Mouse (Mus musculus): Measurements from ENCODE around the gene Man1c1.

Gene Man1c1

DNA sequence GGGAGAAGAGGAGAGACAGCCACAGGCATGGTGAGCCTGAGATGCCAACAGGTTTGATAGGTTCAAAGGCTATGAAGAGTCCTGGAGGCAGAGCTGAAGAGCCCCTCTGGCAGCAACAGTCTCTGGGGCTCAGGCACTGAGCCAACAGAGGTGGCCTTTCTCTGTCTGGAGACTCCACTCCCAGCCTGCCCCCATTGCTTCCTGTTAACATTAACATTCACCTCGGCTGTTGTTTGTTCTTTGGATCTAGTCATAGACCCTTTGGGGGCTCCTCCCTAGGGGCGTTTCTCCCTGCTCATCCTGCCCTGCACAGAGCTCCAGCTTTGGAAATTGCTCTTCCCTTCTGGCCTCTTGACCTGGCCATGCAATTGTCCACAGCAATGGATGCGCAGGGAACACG, 20.9 kb upstream of the Man1c1 start:
- DNase-seq (ENCODE audit: low spot score in 2 of 2), result no peak

DNA sequence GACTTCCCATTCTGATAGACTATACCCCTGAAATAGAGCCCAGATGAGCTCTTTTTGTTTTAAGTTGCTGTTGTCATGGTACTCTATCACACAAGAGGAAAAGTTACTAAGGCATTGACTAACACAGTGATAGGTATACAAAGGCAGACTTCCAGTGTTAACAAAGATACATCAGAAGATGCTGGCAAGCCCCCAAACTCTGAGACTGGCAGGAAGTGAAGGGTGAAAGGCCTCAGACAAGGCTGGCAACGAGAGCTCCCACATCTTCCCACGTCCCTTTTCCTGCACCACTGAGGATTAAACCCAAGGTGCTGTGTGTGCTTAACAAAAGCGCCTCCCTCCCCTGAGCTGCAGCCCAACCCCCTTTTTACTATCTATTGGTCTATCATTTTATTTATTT, 19.2 kb upstream of the Man1c1 start:
- no peak for DNase-seq (ENCODE audit: low spot score in 2 of 2)

DNA sequence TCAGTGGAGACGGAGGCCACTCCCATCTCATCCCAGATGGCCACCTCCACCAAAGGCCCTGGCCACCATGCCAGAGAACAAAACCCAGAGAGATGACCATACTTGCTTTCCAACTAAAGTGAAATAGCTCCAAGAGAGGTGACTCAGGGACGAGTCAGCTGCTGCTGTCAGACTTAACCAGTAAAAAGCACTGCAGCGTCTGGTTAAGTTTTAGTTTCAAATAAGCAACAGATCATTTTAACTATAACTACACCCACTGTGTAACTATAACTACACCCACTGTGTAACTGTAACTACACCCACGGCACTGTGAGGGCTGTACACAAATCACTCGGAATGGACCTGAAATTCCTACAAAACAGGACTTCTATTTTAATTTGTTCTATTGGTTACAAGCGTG, 17.0 kb upstream of the Man1c1 start:
- no peak for DNase-seq (ENCODE audit: low spot score in 2 of 2)

DNA sequence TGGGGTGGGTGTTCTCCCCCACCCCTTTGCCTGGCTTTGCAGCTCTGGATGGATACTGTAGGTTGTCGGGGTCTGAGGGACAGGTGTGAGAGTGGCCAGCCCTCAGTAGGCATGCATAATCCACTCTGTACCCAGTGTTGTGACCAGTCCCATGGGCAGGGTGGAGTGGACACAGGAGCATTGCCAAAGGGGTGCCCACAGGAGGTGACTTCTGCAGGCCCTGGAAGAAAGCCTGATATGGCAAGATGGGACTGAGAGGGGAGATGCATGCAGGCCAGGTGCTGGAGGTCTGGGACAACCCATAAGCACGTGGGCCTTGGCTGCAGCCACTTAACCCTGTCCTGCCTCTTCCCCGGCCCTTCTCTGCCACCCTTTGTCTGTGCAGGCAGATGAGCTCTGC, 16.3 kb upstream of the Man1c1 start:
- no peak for DNase-seq (ENCODE audit: low spot score in 2 of 2)

DNA sequence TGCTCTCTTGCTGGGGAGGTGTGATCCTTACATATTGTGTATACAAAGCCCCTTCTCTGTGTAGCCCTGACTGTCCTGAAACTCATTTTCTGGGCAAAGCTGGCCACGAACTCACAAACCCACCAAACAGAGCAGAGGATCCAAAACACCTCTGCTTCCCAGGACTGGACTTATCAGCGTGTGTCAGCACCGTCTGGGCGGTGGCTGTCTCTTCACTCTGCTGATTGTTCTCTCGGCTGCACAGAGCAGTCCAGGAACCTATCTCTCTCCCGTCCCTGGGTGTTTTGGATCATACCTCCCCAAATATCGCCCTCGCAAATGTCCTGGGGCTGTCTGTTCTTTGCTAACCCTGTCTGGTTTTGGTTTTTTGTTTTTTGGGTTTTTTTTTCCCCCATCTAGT, 15.4 kb upstream of the Man1c1 start:
- DNase-seq (ENCODE audit: low spot score in 2 of 2), result no peak

DNA sequence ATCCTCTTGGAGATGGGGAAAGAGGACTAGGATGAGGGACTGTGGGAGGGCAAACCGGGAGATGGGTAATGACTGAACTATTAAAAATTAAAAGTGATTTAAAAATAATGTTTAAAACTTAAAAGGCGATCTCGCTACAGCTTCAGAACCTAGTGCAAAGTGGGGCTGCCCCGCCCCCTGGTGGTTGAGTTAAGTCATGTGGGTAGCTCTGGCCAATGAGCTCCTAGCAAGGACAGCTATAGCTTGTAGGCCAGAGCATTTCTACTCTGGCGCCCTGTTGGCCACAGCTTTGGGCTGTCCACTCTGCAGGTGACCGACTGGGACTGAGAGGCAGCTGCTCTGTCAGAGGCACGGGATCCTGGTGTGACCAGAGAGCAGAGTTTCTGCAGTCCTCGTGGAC, 9.8 kb upstream of the Man1c1 start:
- peak; percentile 56 to 77 for DNase-seq (ENCODE audit: low spot score in 2 of 2)

DNA sequence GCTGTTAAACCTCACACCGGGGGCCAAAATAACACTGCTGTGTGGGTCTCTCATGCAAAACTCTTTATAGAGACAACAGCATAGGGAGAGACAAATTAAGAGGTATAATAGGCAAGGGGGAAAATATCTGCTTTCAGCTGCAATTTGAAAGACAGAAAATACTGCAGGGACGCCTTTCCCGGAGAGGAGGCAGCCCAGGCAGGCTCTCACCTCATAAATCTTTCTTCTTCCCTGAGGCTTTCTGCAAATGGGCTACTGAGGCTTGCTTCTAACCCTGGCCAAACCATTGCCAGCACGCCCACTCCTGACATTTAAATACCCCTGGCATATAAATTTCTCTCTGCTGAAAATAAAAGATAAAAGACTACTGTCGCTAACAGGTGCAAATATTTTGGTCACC, 1.2 kb upstream of the Man1c1 start:
- DNase-seq (ENCODE audit: low spot score in 2 of 2), result no peak

DNA sequence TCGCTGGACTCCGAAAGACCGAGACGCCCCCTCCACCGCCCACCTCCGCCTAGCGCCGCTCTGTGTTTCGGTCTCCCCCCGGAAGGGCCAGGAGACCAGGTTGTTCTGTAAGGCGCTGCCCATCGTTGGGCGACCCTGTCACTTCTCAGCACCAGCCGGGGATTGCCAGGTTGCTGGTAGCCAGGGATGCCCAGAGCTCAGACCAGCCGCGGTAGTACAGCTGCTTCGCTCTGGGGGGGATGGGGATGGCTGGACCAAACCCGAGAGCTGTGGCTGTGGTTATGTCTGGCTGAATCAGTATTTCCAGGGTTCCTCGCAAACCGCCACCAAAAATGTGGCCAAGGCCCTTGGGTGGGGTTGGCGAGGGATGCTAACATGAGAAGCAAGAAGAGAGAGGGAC, 500 bp upstream of the Man1c1 start:
- no peak for DNase-seq (ENCODE audit: low spot score in 2 of 2)

DNA sequence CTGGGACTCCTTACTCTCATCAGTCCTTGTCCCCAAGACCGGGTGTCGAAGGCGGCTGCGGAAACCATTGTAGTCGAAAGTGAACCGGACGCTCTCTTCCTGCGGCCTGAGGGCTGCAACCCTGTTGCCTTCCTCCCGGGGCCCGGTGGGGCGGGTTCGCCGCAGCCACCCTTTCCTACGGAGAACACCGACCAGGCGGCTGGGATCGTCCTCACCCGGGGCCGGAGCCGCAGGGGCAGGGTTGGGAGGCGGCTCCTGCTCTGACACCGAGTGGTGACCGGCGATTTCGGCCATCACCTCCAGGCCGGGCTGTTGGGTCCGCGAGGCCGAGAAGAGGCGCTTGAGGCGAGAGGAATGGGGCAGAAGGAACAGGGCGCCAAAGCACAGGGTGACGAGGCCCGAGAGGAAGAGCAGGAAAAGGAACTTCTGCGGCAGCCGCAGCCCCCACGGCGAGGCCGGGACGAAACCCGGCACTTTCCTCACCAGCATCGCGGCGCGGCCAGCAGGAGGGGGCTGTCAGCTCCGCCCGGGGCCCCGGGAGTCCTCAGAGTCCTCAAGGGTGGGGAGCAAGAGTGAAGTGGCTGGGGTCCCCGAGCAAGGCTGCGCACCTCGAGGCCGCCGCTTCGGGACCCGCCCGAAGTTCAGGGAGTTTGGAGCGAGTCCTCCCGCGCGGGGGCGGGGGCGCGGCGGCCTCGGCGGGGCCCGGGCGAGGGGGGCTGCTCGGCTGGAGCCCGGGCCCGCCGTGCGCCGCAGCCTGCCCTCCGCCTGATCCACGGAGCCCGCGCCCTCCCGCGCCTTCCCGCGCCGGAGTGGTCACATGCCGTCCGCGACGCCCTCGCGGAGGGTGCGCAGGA, 882 bp downstream of the Man1c1 start:
- no peak for DNase-seq (ENCODE audit: low spot score in 2 of 2)

DNA sequence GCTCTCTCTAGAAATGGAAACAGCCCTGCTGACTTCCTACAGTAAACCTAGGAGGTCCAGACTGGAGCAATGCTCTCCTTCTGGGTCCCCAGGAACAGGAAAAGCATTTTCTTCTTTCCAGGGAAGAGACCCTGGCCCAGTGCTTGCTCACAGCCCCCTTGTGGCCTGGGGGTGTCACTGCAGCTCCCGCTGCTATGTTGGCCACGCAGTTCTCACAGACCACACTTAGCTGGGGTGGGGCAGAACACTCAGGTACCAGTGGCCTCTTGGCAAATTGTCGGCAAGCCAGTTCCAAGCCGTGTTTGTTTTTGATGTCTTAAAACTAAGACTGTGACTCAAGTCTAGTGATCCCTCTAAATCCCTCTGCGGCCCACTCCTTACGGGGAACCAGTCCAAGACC, 2.2 kb downstream of the Man1c1 start:
- DNase-seq (ENCODE audit: low spot score in 2 of 2), result peak in 1 of 2 experiments; percentile 71

DNA sequence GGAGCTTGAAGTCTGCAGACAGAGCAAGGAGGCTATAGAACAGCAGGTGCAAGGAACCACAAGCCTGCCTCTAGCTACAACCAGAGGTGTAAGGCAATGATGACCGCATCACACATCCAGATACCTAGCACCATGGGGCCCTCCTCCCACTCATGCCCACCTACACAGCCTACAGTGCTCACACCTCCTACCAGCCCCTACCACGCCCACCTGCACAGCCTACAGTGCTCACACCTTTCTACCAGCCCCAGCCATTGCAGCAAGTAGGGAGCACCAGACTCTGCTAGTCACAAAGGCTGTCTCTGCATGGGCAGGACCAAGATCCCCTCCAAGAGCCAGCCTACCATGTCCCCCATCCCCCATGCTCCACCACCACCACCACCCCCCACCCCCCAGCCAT, 3.2 kb downstream of the Man1c1 start:
- DNase-seq (ENCODE audit: low spot score in 2 of 2), result no peak

DNA sequence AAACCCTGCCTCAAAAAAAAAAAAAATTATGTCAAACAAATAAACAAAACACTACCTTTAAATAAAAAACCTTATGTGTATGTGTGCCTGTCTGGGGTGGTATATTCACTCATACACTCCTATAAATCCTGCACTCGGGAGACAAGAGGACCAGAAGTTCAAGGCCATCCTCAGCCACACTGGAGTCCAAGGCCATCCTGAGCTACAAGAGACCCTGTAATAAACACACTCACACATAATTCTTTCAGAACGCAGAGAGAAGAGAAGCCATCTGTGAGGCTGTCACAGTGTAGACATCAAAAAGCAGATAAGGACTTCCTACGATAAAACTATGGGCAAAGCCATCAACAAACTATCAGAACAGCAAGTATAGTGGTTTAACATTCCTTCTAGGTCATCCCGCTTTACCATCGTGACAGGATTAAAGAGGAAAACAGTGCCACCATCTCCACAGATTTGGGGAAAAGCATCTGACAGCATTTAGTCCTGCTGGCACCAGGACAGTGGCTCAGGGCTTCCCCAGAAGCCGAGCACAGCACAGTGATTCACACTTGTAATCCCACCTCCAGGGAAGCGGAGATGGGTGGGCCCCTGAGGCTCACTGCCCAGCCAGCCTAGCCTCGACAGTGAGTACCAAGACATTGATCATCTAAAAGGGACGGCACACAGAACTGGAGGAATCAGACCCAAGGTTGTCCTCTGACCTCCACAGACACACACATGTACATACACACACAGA, 10.7 kb downstream of the Man1c1 start:
- DNase-seq (ENCODE audit: low spot score in 2 of 2), result no peak

DNA sequence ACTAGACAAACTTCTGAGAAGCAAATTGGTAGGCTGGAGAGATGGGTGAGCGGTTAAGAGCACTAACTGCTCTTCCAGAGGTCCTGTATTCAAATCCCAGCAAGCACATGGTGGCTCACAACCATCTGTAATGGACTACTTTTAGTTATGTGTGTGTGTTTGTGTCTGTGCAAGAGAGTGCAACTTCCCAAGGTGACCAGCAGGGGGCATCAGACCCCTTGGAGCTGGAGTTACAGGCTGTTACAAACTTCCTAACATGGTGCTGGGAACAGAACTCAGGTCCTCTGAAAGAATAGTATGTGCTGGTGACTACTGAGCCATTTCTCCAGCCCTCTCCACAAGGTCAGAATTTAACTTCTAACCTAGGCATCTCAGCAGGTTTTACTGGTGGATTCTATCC, 11.7 kb downstream of the Man1c1 start:
- DNase-seq (ENCODE audit: low spot score in 2 of 2), result no peak

DNA sequence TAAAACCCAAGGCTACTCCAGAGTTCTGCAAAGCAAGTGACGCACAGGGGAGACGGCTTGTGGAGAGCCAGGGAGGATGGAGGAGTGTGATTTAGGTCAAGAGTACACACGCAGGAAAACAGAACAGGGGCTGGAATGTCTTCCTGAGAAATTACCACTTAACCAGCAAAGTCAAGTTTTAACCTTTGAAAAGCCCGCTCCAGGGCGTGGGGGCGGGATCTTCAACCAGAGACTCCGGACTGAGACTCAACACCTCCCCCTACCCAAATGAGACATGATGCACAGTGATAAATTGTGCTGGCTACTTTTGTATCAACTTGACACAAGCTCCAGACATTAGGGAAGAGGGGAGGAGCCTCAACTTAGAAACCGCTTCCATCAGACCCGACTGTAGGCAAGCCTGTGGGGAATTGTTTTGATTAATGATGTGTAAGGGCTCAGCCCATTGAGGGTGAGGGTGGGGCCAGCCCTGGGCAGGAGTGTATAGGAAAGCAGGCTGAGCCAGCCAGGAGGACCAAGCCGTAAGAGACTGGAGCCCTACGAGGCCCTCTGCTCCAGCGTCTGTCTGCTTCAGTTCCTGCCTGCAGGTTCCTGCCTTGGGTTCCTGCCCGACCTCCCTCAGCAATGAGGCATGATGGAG, 17.9 kb downstream of the Man1c1 start:
- no peak for DNase-seq (ENCODE audit: low spot score in 2 of 2)

DNA sequence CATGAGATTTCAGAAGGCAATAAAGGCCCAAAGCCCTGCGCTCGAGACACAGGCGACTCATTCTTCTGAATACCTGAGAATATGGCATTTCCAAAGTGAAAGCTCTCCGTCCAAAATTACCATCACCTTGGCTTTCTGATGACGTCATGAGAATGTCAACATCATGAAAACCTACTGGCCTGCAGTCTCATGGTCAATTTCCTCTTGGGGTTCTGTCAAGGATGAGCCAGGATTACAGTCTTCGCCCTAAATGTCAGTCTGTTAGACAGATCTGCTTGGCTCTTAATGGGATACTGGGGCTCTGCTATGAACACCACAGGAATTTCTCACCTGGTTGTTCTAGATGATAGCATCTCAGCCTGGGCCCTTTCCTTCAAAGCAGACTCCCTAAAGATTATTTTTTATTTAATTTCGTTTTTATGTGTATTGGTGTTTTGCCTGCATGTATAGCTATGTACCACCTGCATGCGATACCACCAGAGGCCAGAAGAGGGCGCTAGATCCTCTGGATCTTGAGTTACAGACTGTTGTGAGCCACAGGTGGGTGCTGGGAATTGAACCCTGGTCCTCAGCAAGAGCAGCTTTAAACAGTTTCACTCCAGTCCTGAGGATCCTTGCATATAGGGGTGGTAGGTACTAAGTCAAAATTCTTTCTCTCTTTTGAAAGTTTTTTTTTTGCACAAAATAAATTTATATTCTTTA, 19.3 kb downstream of the Man1c1 start:
- DNase-seq (ENCODE audit: low spot score in 2 of 2), result no peak

DNA sequence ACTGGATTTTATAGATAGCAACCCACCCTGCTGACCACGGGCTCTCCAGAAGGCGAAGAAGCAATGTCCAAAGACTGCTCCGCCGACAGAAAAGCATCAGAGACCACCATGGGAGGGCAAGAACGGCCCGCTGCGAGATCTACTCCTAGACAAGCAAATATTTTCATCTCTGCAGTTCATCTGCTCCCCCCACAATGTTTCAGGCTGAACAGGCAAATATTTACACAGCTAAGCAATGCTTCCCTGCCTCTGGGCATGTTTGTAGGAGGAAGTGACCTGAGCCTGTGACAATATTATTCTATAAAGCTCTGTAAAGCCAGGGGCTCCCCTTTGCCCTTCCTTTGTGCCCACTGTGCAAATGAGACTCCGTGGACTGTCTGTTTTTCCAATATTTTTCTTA, 20.2 kb downstream of the Man1c1 start:
- no peak for DNase-seq (ENCODE audit: low spot score in 2 of 2)

DNA sequence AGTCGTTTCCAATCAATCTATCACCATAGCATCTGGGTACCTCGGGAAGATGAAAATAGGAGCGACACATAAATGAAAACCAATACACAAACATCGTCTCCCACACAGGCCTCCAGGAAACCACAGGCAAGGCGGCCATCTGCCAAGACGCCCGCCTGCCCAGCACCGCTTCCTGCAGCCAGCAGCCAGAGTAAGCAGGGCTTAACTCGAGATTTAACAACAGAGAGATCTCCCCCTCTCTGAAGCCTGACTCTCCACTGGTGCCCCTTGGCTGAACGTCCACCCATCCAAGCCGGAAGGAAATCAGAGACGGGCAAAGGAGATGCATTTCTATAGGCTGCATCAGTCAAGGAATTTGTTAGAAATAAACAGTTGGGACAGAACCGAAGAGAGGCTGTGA, 21.1 kb downstream of the Man1c1 start:
- DNase-seq (ENCODE audit: low spot score in 2 of 2), result no peak

DNA sequence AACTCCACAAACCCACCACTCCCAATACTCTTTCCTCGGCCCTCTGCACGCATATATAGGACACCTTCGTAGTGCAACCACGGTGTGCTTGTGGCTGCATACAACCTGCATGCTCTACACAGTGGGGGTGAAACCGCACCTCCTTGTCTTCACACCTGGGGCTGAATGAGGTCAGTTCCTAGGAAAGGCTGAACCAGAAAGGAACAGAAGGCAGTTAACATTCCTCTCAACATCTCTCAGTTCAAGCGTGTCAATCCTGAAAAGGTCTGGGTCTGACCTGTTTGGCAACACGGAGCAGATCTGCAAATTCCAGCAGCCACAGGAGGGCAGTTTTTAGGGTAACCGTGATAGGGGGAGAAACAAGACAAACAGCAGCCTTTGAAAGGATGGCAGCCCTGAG, 21.7 kb downstream of the Man1c1 start:
- no peak for DNase-seq (ENCODE audit: low spot score in 2 of 2)

DNA sequence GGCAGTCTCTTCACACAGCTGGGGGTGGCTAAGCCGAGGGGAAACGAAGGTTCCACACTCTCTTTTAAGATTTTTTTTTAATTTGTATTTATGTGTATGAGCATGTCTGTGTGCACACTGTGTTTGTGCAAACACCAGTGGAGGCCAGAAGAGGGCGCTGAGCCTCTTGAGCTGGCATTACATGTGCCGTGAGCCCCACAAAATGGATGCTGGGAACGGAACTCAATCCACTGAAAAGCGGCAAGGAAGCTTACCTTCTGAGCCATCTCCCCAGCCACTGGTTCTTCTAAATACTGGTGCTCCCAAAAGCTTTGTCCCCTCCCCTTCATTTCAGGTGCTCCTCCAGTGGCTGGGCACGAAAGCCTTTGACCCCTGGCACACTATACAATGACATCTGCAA, 22.3 kb downstream of the Man1c1 start:
- no peak for DNase-seq (ENCODE audit: low spot score in 2 of 2)

DNA sequence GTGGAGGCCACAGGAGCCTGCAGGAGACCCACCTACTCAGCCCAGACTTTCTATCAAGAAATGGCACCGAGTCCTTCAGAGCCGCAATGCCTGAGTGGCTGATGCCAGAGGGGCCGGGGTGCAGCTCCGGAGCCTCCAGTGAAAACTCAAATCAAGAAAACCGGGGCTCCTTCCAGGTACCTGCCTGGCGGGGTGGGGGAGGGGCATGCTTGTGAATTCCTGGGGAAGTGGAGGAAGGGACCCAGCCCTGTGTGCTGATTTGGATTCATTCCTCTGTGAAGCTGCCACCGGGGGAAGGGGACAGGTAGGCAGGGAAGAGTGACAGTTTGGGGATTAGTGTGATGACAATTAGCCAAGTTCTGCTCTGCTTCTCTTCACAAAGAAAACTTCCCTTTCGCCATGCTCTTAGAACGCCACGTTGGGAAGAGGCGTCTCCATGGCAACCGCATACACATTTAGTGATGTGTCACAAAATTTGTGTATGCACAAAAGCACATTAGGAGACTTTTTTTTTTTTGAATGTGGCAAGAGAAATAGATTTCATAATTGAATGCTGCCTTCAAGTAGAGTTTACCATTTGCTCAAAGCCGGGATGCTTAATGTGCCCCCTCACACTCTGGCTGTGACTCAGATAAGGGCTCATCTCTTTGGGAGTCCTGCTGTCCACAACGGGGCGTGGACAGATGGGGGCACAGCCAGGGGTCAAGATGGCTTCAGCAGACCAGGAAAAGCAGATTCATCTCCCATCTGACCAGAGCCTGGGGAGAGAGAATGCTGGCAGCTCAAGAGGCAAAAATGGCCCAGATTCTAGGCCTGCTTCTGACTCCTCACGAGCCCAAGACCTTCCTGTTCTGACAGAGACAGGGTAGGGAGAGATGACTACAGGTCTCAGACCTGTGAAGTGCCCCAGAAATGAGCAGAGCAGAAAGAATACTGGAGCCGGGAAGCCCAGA, 26.3 kb downstream of the Man1c1 start:
- DNase-seq (ENCODE audit: low spot score in 2 of 2), result peak; percentile 53 to 61

DNA sequence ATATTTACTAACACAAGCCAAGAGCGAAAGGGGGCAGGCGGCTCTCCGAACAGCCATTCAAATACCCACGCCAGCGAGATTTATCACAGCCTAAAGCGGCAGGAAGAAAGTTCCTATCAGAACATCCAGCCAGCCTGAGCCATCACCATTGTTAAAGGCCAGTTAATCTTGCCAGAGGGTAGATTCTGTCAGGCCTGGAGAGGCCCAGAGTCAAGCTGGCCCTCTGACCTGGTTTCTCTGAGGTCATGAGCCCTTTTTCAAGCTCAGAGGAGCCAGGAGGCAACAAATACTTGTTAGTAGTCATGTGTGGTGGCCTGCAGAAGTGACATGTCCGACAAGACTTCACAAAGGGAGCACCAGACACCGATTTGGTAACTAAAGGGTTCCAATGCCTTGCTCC, 28.3 kb downstream of the Man1c1 start:
- DNase-seq (ENCODE audit: low spot score in 2 of 2), result no peak

Measured in frontal cortex, postnatal 14 days (tissue).